Mouse (Mus musculus) olfactory bulb, adult 2 months (tissue): Measurements from ENCODE around the gene Topors.

Source experiments
- CTCF ChIP-seq: fragments of 200-500 bp; IDR thresholded peaks from 2 replicates; pipeline ENCODE4 v1.5.1; 2012; ENCODE audit warnings: low read depth, mild to moderate bottlenecking, low read length, moderate library complexity; ENCODE audit not compliant: insufficient read depth
- POLR2A ChIP-seq: fragments of 200-500 bp; IDR thresholded peaks from 2 replicates; pipeline ENCODE4 v1.6.1; 2012; ENCODE audit warnings: mild to moderate bottlenecking, low read depth, low read length, moderate library complexity; ENCODE audit not compliant: insufficient read depth

DNA sequence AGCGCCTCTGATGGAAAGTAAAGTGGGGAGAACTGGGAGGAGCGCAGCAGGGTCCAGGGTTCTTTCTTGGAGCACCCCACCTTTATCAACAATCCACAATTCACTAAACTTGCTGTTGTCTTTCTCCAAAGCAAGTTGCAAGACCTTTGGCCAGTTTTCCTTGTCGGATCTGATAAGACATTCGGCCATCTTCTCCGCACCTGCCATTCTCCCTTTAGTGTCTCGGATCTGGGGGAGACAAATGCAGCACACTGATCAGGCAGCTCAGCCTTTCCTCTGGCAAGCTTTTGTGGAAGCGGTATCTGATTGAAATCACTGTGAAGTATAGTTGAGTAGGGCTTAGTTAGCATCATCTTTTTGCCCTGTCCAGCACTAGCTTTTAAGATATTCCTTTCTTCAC lies 41.8 kb downstream of the Topors start:
- TF ChIP-seq POLR2A (no peak), CTCF (no peak)
